Mouse (Mus musculus) ES-E14 (cell line): ENCODE results near the gene Crebrf.

Experiments
- CHD2 ChIP-seq: IDR thresholded peaks from 2 replicates; pipeline ENCODE4 v1.6.1; 2014; ENCODE audit warnings: mild to moderate bottlenecking, low read depth, low read length, inconsistent platforms
- HCFC1 ChIP-seq: IDR thresholded peaks from 2 replicates; pipeline ENCODE4 v1.6.1; 2012; ENCODE audit warnings: low read length, inconsistent platforms, borderline replicate concordance; ENCODE audit not compliant: insufficient read depth
- ZC3H11A ChIP-seq: IDR thresholded peaks from 2 replicates; pipeline ENCODE4 v1.6.1; 2012; ENCODE audit warnings: low read depth, mild to moderate bottlenecking, inconsistent platforms, low read length, borderline replicate concordance

DNA sequence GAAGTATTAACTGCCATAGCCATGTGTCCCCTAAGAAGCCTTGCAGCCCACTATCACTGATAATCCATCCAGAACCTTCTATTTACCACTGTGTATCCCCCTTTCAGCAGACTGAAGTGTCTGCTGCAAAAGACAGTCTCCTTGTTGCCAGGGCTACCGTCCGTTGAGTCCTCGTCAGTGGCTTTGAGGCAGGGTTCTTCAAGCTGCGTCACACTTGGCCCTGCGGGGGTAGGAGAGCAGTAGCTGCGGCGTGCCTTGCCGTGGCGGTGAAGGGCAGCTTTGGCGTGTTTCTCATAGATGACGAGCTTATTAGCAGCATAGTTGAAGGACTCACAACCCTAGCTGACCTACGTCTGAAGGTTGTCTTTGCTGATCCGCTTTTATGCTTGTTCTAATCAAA is 13.9 kb upstream of the Crebrf start:
- TF ChIP-seq ZC3H11A (no peak), HCFC1 (no peak), CHD2 (no peak)
